Mouse (Mus musculus) limb, embryonic 13.5 days (tissue): ENCODE data around the gene Zfp980. TPM values are rescaled to one million over a fixed set of nuclear protein-coding genes. Genes with fewer than 3 reads are reported as not detected.
A peak's percentile ranks its signal among the peaks of the same experiment; 100 is the strongest.
"Not testable (repeated sequence)": the region's sequence is repeated elsewhere in the genome, so short reads cannot be mapped to it uniquely, and the experiment has no call there.

Experiments
- ATAC-seq: fragments of 200-750 bp; cut with Nextera tagmentation; 2 replicates; pipeline ENCODE4 v1.8.0; 2017; ENCODE audit warnings: low read depth, moderate number of reproducible peaks, moderate TSS enrichment; ENCODE audit not compliant: low FRiP score
- H3K27ac ChIP-seq: fragments of 300-500 bp; sonication (generic); 2 replicates; pipeline ENCODE4 v1.5.1; 2015; ENCODE audit warnings: inconsistent platforms, mild to moderate bottlenecking, moderate library complexity
- H3K27me3 ChIP-seq: fragments of 300-500 bp; sonication (generic); 2 replicates; pipeline ENCODE4 v1.6.1; 2015; ENCODE audit warnings: mild to moderate bottlenecking, inconsistent platforms
- H3K36me3 ChIP-seq: fragments of 300-500 bp; sonication (generic); 2 replicates; pipeline ENCODE4 v1.6.1; 2015; ENCODE audit warnings: inconsistent platforms, mild to moderate bottlenecking, moderate library complexity
- H3K4me1 ChIP-seq: fragments of 300-500 bp; sonication (generic); 2 replicates; pipeline ENCODE4 v1.6.1; 2015; ENCODE audit warnings: inconsistent platforms
- H3K4me2 ChIP-seq: fragments of 300-500 bp; sonication (generic); replicated peaks from 2 replicates; pipeline ENCODE4 v1.6.1; 2015; ENCODE audit warnings: inconsistent platforms, mild to moderate bottlenecking, moderate library complexity
- H3K4me3 ChIP-seq: fragments of 300-500 bp; sonication (generic); 2 replicates; pipeline ENCODE4 v1.5.1; 2015; ENCODE audit warnings: moderate library complexity, mild to moderate bottlenecking, inconsistent platforms
- H3K9ac ChIP-seq: fragments of 300-500 bp; sonication (generic); 2 replicates; pipeline ENCODE4 v1.6.1; 2015; ENCODE audit warnings: mild to moderate bottlenecking, inconsistent platforms
- H3K9me3 ChIP-seq: fragments of 300-500 bp; sonication (generic); 2 replicates; pipeline ENCODE4 v1.6.1; 2016; ENCODE audit warnings: inconsistent platforms
- WGBS: fragments of 180-500 bp; shearing (Covaris S2); methylation state at CpG from one replicate; pipeline ENCODE4 v1.1.7; 2015; 5-methylcytosine and 5-hydroxymethylcytosine counted together
- polyA plus RNA-seq: library from polyadenylated mRNA; unstranded; fragments of >200 nt; fragmentation: Nextera tagmentation; extraction: Ambion mirVana; gene quantifications from 2 replicates; pipeline ENCODE4 v1.2.1, GENCODE M21; 2015

The Zfp980 gene
- polyA plus RNA-seq, result 0.06 TPM in 1 of 2 replicates, not detected in the other

DNA sequence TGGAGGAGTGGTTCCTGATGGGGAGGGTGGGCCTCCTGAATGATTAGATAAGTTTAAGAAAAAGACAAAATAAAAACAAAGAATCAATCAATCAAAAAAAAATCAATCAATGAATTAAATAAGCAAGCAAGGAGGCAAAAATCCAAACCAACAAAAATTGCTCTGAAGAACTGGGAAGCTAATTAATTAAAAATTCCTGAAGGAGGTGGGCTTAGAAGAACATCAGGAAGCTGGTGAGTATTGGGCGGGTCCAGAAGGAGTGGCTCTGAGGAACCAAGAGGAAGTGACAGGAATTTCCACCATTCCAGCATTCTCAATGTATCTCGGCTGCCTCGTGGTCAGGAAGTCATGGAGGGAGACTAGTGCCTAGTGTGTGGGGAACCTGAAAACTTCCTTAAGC lies at the start of gene Zfp980:
TSS of gene Zfp980 (plus strand) at position 301 of the 400 bp plus-strand sequence.
- H3K9ac ChIP-seq, H3K27me3 ChIP-seq, H3K4me3 ChIP-seq, H3K9me3 ChIP-seq, H3K4me2 ChIP-seq, H3K36me3 ChIP-seq, ATAC-seq, H3K27ac ChIP-seq, H3K4me1 ChIP-seq: not testable (repeated sequence)
- WGBS, result 75% methylated on average over 3 of the region's 3 CpGs

DNA sequence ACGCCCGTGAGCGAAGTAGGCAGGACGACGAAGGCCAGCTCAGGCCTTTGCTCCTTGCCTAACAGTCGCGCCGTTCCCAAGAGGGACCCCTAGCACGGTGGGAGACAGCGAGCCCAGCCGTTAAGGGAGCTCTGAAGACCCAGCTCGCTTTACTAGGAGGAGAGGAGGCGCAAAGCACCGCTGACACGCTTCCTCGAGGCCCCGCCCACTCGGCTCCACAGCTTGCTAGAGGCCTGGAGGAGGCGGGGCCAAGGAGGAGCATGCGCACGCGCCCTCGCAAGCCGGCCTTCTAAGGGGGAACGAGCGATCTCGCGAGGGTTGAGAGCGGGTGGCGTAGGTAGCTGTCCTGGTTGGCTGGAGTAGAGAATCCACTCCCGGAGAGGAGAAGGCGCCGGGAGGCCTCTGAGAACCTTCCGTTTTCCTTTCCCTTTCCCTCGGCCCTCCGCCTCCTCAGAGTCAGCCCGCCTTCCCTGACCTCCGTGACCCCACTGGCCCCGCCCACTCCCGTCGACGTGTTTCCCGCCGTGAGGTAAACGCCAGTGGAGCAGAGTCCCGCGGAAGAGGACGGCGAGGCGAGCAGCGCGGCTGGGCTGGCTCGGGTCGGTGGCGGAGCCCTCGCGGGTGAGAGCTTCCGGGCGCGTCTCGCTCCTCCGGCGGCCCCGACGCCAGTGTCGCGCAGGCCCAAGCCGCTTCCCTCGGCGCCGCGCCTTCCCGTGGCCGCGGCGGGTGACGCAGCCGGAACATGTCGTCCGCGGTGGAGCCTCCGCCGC lies 29.9 kb upstream of the Zfp980 start:
- H3K27ac ChIP-seq, ATAC-seq, H3K27me3 ChIP-seq, H3K9ac ChIP-seq, H3K9me3 ChIP-seq, H3K36me3 ChIP-seq, H3K4me2 ChIP-seq, H3K4me1 ChIP-seq: not testable (repeated sequence)
- 32% methylated on average over 75 of the region's 83 CpGs for WGBS
- H3K4me3 ChIP-seq, result peak overlapping the region; percentile 20; the same call in 1 of the 2 replicates

- not testable (repeated sequence) for H3K27ac ChIP-seq, H3K4me3 ChIP-seq, H3K27me3 ChIP-seq, H3K9ac ChIP-seq, H3K4me2 ChIP-seq, H3K4me1 ChIP-seq, ATAC-seq, H3K36me3 ChIP-seq, H3K9me3 ChIP-seq
- WGBS, result 74% methylated on average over 2 of the region's 2 CpGs
Observed at GRCm38 (mm10) chr4:145674286-145674780, 3.8 kb downstream of the Zfp980 start.

DNA sequence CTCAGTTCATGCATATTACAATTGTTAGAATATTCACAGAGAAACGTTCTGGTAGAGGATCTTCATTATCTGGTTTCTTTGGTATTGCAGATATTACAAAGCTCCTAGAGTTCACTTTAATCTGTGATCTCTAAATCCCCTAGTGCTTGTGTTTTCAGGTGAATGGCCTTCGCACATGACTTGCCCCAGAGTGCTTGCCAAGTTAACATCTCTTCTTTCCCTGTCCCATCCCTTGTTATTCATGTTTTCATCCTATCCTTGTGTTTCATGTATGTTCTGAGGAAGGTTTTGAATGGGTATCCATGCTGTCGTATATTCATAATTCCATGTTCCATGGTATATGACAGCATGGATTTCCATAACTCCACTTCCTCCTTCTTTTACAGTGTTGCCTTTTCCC lies 9.7 kb downstream of the Zfp980 start:
- not testable (repeated sequence) for H3K4me1 ChIP-seq, H3K27ac ChIP-seq, H3K4me3 ChIP-seq, H3K36me3 ChIP-seq, H3K9ac ChIP-seq, H3K4me2 ChIP-seq, H3K27me3 ChIP-seq, ATAC-seq
- peaks cover 16% of the 10 kb centered on the region for H3K9me3 ChIP-seq
- WGBS, result 81% methylated on average over 3 of the region's 3 CpGs

GRCm38 (mm10) chr4:145680672-145681387 lies 10.3 kb downstream of the Zfp980 start:
- H3K9ac ChIP-seq, H3K36me3 ChIP-seq, H3K27ac ChIP-seq, H3K4me2 ChIP-seq, H3K4me3 ChIP-seq, H3K27me3 ChIP-seq, ATAC-seq, H3K4me1 ChIP-seq: not testable (repeated sequence)
- 42% methylated on average over 1 of the region's 1 CpGs for WGBS
- peaks cover 16% of the 10 kb centered on the region for H3K9me3 ChIP-seq

DNA sequence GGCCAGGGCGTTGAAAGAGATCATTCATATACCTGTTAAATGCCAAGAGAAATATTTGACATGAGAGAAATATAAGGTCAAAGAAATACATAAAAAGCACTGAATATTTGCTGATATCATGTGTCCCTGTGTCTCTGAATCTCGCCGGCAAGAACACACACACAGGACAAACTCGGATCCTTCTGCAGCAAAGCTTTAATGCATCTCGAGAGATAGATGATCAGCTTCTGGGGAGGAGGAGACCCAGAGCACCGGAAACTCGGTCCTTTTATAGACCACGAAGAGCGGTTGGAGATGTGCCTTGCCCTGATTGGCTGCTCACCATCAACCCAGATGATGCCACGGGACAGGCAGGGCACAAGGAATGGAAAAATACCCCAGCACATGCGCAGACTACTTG lies 11.5 kb downstream of the Zfp980 start:
- H3K4me3 ChIP-seq, H3K4me2 ChIP-seq, H3K27me3 ChIP-seq, H3K27ac ChIP-seq, H3K9ac ChIP-seq, H3K36me3 ChIP-seq, ATAC-seq, H3K4me1 ChIP-seq: not testable (repeated sequence)
- H3K9me3 ChIP-seq, result peaks cover 22% of the 10 kb centered on the region
- WGBS, result 82% methylated on average over 10 of the region's 11 CpGs

DNA sequence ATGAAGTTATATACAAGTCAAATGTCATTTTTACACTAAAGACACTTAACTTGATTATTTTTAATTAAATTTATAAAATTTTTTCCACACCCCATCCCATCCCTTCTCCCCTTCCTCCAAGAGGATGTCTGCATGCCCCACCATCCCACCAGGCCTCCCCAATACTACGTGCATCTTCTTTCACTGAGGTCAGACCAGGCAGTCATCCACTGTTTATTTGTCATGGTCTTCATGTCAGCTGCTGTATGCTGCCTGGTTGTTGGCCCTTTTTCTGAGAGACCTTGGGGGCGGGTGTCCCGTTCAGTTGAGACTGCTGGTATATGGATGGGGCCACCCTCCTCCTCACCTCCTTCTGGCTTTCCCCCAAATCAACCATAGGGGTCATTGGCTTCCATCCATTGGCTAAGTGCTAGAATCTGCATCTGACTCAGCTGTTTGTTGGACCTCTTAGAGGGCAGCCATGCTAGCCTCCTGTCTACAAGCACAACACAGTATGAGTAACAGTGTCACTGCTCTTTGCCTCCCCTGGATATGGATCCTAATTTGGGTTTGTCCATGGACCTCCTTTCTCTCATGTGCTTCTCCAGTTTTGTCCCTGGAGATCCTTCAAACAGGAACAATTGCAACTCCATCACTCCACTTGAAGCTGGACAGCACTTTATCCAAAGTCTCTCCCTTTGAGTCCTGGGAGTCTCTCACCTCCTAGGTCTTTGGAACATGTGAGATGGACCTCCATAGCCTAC lies 12.7 kb downstream of the Zfp980 start:
- not testable (repeated sequence) for H3K9ac ChIP-seq, H3K4me3 ChIP-seq, H3K4me2 ChIP-seq, H3K4me1 ChIP-seq, H3K27ac ChIP-seq, H3K36me3 ChIP-seq, H3K27me3 ChIP-seq
- ATAC-seq, result 0 out of 2 replicates have a peak, but pooled peaks have one; percentile 28
- 83% methylated on average over 3 of the region's 3 CpGs for WGBS
- H3K9me3 ChIP-seq, result peaks cover 22% of the 10 kb centered on the region

- not testable (repeated sequence) for H3K4me2 ChIP-seq, H3K4me1 ChIP-seq, H3K36me3 ChIP-seq, H3K27me3 ChIP-seq, H3K9ac ChIP-seq, H3K27ac ChIP-seq, H3K4me3 ChIP-seq, ATAC-seq
- peaks cover 21% of the 10 kb centered on the region for H3K9me3 ChIP-seq
- WGBS, result 57% methylated on average over 2 of the region's 2 CpGs
Observed at GRCm38 (mm10) chr4:145686061-145686460, 15.6 kb downstream of the Zfp980 start.

- not testable (repeated sequence) for H3K9ac ChIP-seq, H3K4me1 ChIP-seq, H3K27me3 ChIP-seq, H3K9me3 ChIP-seq, H3K36me3 ChIP-seq, H3K27ac ChIP-seq
- Histone ChIP-seq H3K4me3 (peak overlapping the region; percentile 41), H3K4me2 (peak overlapping the region; percentile 59)
- ATAC-seq, result peak; percentile 94
- 2% methylated on average over 40 of the region's 83 CpGs for WGBS
Observed at GRCm38 (mm10) chr4:145744935-145745644, 74.6 kb downstream of the Zfp980 start.

- peak overlapping the region; percentile 59; the same call in 1 of the 2 replicates for H3K4me2 ChIP-seq
- H3K4me1 ChIP-seq, result not testable (repeated sequence)
Observed at GRCm38 (mm10) chr4:145745645-145745991, 75.1 kb downstream of the Zfp980 start.

More at GRCm38 (mm10) chr4:145745645-145745991, 75.1 kb downstream of the Zfp980 start:
- not testable (repeated sequence) for ATAC-seq, H3K27me3 ChIP-seq, H3K9ac ChIP-seq, H3K36me3 ChIP-seq, H3K9me3 ChIP-seq, H3K4me3 ChIP-seq, H3K27ac ChIP-seq
- no CpG with 5 or more reads among the region's 30 CpGs for WGBS
